Mouse (Mus musculus) left cerebral cortex, postnatal 36 days (tissue): Measurements from ENCODE around the gene Wipf1. TPM values are rescaled to one million over a fixed set of nuclear protein-coding genes. Genes with fewer than 3 reads are reported as not detected.
"Not testable (repeated sequence)": the region's sequence is repeated elsewhere in the genome, so short reads cannot be mapped to it uniquely, and the experiment has no call there.

Experiments used
- DNase-seq, 2 experiments: peaks; one replicate each; pipeline ENCODE4 v3.0.0; 2021 to 2022; ENCODE audit warnings: low spot score in 2 of 2, mixed read lengths in 1 of 2
- intact Hi-C: fragments of 180-260 bp; cut with DNase I; formaldehyde crosslinking; loops from one replicate; pipeline ENCODE4 v1.15.1; 2025
- total RNA-seq, 2 experiments: library from RNA; stranded (reverse); gene quantifications; 2 replicates each; pipeline ENCODE4 v1.2.3; 2021

Gene Wipf1
- 1 to 10 TPM; 7.7 to 8.2 TPM for total RNA-seq

- peak; percentile 73 for DNase-seq
- intact Hi-C loops, result no loop called here
Measured at GRCm38 (mm10) chr2:73529356-73530330, at the start of gene Wipf1. Wipf1 (minus strand) TSS chr2:73529734.

GRCm38 (mm10) chr2:73579168-73579567 lies 49.6 kb upstream of the Wipf1 start:
- no peak for DNase-seq
- intact Hi-C loops, result loop anchor here (10.0 kb wide), 1 partner anchor 316 kb away; the partner anchor contains the start of gene Atf2

GRCm38 (mm10) chr2:73574418-73574817 lies 44.9 kb upstream of the Wipf1 start:
- intact Hi-C loops, result loop anchor here (10.0 kb wide), 1 partner anchor 320 kb away; the partner anchor contains the start of gene Atf2
- no peak for DNase-seq

- DNase-seq, result no peak
- intact Hi-C loops, result loop anchor here (10.0 kb wide), 1 partner anchor 321 kb away; the partner anchor contains the start of gene Atf2
Measured at GRCm38 (mm10) chr2:73573556-73573955, 44.0 kb upstream of the Wipf1 start.

GRCm38 (mm10) chr2:73572539-73573372 lies 43.2 kb upstream of the Wipf1 start:
- peak; percentile 86 to 87 for DNase-seq
- intact Hi-C loops, result loop anchor here (10.0 kb wide), 1 partner anchor 322 kb away; the partner anchor contains the start of gene Atf2

- DNase-seq, result no peak
- intact Hi-C loops, result loop anchor here (10.0 kb wide), 1 partner anchor 323 kb away; the partner anchor contains the start of gene Atf2
Measured at GRCm38 (mm10) chr2:73571901-73572300, 42.4 kb upstream of the Wipf1 start.

- intact Hi-C loops, result loop anchor here (10.0 kb wide), 1 partner anchor 323 kb away; the partner anchor contains the start of gene Atf2
- no peak for DNase-seq
Measured at GRCm38 (mm10) chr2:73571304-73571703, 41.8 kb upstream of the Wipf1 start.

GRCm38 (mm10) chr2:73566989-73567605 lies 37.6 kb upstream of the Wipf1 start:
- no peak for DNase-seq
- intact Hi-C loops, result no loop called here

- intact Hi-C loops, result no loop called here
- DNase-seq, result no peak
Measured at GRCm38 (mm10) chr2:73566162-73566561, 36.6 kb upstream of the Wipf1 start.

- intact Hi-C loops, result no loop called here
- no peak for DNase-seq
Measured at GRCm38 (mm10) chr2:73563690-73564089, 34.2 kb upstream of the Wipf1 start.

- intact Hi-C loops, result no loop called here
- DNase-seq, result no peak
Measured at GRCm38 (mm10) chr2:73562656-73563055, 33.1 kb upstream of the Wipf1 start.

GRCm38 (mm10) chr2:73561665-73562063 lies 32.1 kb upstream of the Wipf1 start:
- no peak for DNase-seq

GRCm38 (mm10) chr2:73560899-73561664 lies 31.5 kb upstream of the Wipf1 start:
- intact Hi-C loops, result no loop called here
- DNase-seq, result no peak

More at GRCm38 (mm10) chr2:73561665-73562063, 32.1 kb upstream of the Wipf1 start:
- intact Hi-C loops, result no loop called here

- DNase-seq, result no peak
- intact Hi-C loops, result no loop called here
Measured at GRCm38 (mm10) chr2:73560445-73560844, 30.9 kb upstream of the Wipf1 start.

- intact Hi-C loops, result no loop called here
- no peak for DNase-seq
Measured at GRCm38 (mm10) chr2:73557956-73558355, 28.4 kb upstream of the Wipf1 start.

GRCm38 (mm10) chr2:73557061-73557460 lies 27.5 kb upstream of the Wipf1 start:
- DNase-seq, intact Hi-C loops: not testable (repeated sequence)

GRCm38 (mm10) chr2:73554389-73554788 lies 24.9 kb upstream of the Wipf1 start:
- intact Hi-C loops, result loop anchor here (5.0 kb wide), 1 partner anchor 1108 kb away; no protein-coding TSS in a partner anchor

GRCm38 (mm10) chr2:73552926-73553325 lies 23.4 kb upstream of the Wipf1 start:
- no peak for DNase-seq
- intact Hi-C loops, result loop anchor here (5.0 kb wide), 1 partner anchor 1109 kb away; no protein-coding TSS in a partner anchor

More at GRCm38 (mm10) chr2:73554389-73554788, 24.9 kb upstream of the Wipf1 start:
- no peak for DNase-seq
